Mouse (Mus musculus) stomach, postnatal 0 days (tissue): Measurements from ENCODE around the gene Fam180a.

Source experiments
- CTCF ChIP-seq: IDR thresholded peaks from 2 replicates; pipeline ENCODE4 v1.5.1; 2016; ENCODE audit warnings: antibody characterized with exemption, low read depth, mild to moderate bottlenecking, moderate library complexity
- EP300 ChIP-seq: optimal IDR thresholded peaks from 2 replicates; pipeline ENCODE3; 2016; ENCODE audit warnings: antibody characterized with exemption

GRCm38 (mm10) chr6:35323046-35323445 is 2.9 kb downstream of the Fam180a start:
- TF ChIP-seq CTCF, result no peak
- TF ChIP-seq EP300, result no peak
